ENCODE assay signal across 23 mouse cellular contexts in genomic region chr2:37376018-37376417, GRCm38 (mm10). TPM values are rescaled to one million over a fixed set of nuclear protein-coding genes. Genes with fewer than 3 reads are reported as not detected.
DNase-seq lines count a peak whose midpoint lies in the region; ATAC-seq lines count a peak whose summit lies in the region.
"Had no signal": no experiment of that assay in that cellular context is flagged by ENCODE, and none has a peak within 500 bp of the region (broad histone marks: within the 10 kb centered on the region; RNA-seq: fewer than 3 reads in every experiment).

No protein-coding gene starts in this region.

- ATAC-seq in granulocyte monocyte progenitor cell, adult 5-6 weeks (replicated peaks; ENCODE audit: poor library complexity, severe bottlenecking): peak; percentile 86
- ATAC-seq: forebrain, embryonic 15.5 days; hindbrain, postnatal 0 days had no signal

- peak; percentile 19 for DNase-seq in thymus, postnatal 0 days (ENCODE audit: low spot score)
- no peak for DNase-seq in thymus, postnatal 14 days
- DNase-seq in MN1 (ENCODE audit: low spot score): peak; percentile 21
- no peak for DNase-seq in urinary bladder, postnatal 4 days (ENCODE audit: low spot score in 2 of 2)
- DNase-seq in urinary bladder, postnatal 25 days (ENCODE audit: low spot score): no peak
- no peak for DNase-seq in gastrocnemius, postnatal 4 days (ENCODE audit: low spot score in 2 of 2)
- DNase-seq: cerebellum, postnatal 10 days; embryo, embryonic 11 days; gastrocnemius, postnatal 36 days; heart, postnatal 36 days; kidney, adult 18-20 months; kidney, postnatal 36 days; left cerebral cortex, postnatal 4 days; lung, adult 18-20 months; right cerebral cortex, postnatal 4 days had no signal

RNA-seq across cellular contexts. Expression of gene Pdcl, which starts 16.9 kb away (rescaled TPM):
- polyA plus RNA-seq in thymus, postnatal 0 days (2015; fragmentation: Nextera tagmentation; extraction: Ambion mirVana): 58.0 and 59.3 TPM in 2 replicates
- 17.2 and 19.5 TPM in 2 replicates for total RNA-seq in granulocyte monocyte progenitor cell, adult 5-6 weeks (2014; fragmentation: Nextera tagmentation)
- 66.6 and 74.6 TPM in 2 replicates for total RNA-seq in granulocyte monocyte progenitor cell, adult 5-6 weeks (2017)
- 10 to 100 TPM; 31.9 to 36.6 TPM for total RNA-seq in gastrocnemius, postnatal 4 days (2021)

RNA-seq across cellular contexts. Expression of gene Rc3h2, which starts 46.7 kb away (rescaled TPM):
- polyA plus RNA-seq in thymus, postnatal 0 days (2015; fragmentation: Nextera tagmentation; extraction: Ambion mirVana): 8.9 and 12.4 TPM in 2 replicates
- 27.2 and 33.1 TPM in 2 replicates for total RNA-seq in granulocyte monocyte progenitor cell, adult 5-6 weeks (2014; fragmentation: Nextera tagmentation)
- 28.5 and 28.9 TPM in 2 replicates for total RNA-seq in granulocyte monocyte progenitor cell, adult 5-6 weeks (2017)
- total RNA-seq in gastrocnemius, postnatal 4 days (2021): 10 to 100 TPM; 41.0 to 41.5 TPM

RNA-seq across cellular contexts. Expression of gene Olfr368, which starts 49.7 kb away (rescaled TPM):
- not detected in 2 replicates for polyA plus RNA-seq in thymus, postnatal 0 days (2015; fragmentation: Nextera tagmentation; extraction: Ambion mirVana)
- not detected in 2 replicates for total RNA-seq in granulocyte monocyte progenitor cell, adult 5-6 weeks (2014; fragmentation: Nextera tagmentation)
- total RNA-seq in granulocyte monocyte progenitor cell, adult 5-6 weeks (2017): not detected in 2 replicates
- total RNA-seq in gastrocnemius, postnatal 4 days (2021): not detected
- total RNA-seq: adrenal gland, postnatal 4 days; gastrocnemius, postnatal 36 days; heart, postnatal 36 days; hindbrain, postnatal 0 days; layer of hippocampus, postnatal 25 days; left cerebral cortex, postnatal 4 days had no signal
- polyA plus RNA-seq: forebrain, embryonic 15.5 days; heart, embryonic 13.5 days; hindbrain, postnatal 0 days; midbrain, embryonic 10.5 days; neural tube, embryonic 15.5 days had no signal

Comparison
In these comparisons a context has a peak if more than half of its experiments do, and no peak if none do; other contexts are left out.
1. DNase-seq: peak in thymus, postnatal 0 days (single experiment) and MN1 (single experiment); none in thymus, postnatal 14 days (single experiment), urinary bladder, postnatal 4 days (0 of 2), urinary bladder, postnatal 25 days (single experiment) and gastrocnemius, postnatal 4 days (0 of 2).